Mouse (Mus musculus) lung, postnatal 36 days (tissue): ENCODE results near the gene Rpusd1.
"Not testable (repeated sequence)": the region's sequence is repeated elsewhere in the genome, so short reads cannot be mapped to it uniquely, and the experiment has no call there.

ENCODE experiments used
- DNase-seq: peaks from one replicate; pipeline ENCODE4 v3.0.0; 2022; ENCODE audit warnings: mixed read lengths

Rpusd1 gene

DNA sequence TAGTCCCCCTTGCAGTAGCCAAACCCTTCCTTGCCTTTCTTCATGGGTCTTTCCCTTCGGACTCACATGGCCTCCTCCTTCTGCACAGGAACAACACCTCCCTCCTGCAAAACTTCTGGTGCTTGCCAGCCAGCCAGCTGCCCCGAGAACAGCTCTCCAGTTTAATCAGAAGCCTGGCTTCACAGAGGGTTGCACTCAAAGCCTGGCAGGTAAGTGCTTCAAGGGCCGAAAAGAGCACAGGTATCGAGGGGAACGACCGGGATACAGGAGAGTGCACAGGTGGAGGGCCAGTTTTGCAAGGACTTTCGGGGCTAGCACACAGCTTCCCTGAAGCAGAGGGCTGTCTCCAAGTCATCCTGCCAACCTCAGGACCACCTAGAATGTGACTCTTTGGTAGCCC, 11.4 kb downstream of the Rpusd1 start:
- DNase-seq: peak; percentile 34

DNA sequence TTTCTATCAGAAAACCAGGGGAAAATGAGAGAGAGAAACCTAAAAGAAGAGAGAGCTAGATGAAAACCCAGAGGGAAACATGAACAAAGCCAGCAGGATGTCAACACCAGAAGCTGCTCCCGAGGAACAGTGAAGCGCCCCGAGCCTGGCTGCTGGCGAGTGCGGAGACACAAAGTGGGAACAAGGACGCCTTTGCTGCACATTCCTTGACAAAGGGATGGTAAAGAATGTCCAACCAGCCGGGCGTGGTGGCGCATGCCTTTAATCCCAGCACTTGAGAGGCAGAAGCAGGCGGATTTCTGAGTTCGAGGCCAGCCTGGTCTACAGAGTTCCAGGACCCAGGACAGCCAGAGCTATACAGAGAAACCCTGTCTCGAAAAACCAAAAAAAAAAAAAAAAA, 14.0 kb downstream of the Rpusd1 start:
- not testable (repeated sequence) for DNase-seq

- DNase-seq: peak; percentile 27
These were observed 16.4 kb downstream of the Rpusd1 start for GRCm38 (mm10) chr17:25743831-25744230.

GRCm38 (mm10) chr17:25744311-25744710, 16.8 kb downstream of the Rpusd1 start:
- no peak for DNase-seq

GRCm38 (mm10) chr17:25748238-25748637, 20.8 kb downstream of the Rpusd1 start:
- DNase-seq: no peak

DNA sequence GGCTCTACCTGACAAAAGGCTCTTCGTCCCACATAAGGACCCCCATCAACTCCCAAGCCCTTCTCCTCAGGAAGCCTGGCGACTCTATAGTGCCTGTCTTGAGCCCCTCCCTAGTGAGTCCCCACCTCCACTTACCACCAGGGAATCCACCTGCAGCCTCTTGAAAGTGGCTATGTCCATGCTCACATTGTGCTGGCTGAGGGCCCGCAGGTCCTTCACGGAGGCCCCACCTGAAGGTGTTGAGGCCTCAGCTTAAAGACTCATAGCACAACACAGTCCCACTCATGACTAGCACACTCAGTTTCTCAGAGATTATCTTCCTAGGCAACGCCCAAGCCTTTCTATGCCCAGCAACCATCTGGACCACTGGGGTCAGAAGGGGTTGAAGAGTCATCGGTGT, 21.8 kb downstream of the Rpusd1 start:
- no peak for DNase-seq

DNA sequence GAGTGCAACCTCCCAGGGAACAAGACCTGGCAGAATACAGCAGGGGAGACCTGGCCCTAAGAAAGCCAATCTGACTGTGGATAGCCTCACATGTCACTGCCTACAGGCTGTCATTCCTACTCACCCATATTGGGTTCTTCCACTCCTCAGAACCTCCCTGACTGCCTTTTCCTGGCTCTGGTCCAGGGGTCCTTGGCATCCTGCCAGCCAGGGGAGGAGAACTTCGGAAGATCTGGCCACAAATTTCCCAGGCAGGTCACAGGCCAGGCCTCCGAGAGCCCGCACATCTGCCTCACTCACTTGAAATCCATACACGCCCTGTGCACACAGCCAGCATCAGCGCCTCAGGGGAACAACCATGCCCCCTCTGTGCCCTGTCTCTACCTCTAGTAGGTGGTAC, 24.0 kb downstream of the Rpusd1 start:
- DNase-seq: peak; percentile 27

DNA sequence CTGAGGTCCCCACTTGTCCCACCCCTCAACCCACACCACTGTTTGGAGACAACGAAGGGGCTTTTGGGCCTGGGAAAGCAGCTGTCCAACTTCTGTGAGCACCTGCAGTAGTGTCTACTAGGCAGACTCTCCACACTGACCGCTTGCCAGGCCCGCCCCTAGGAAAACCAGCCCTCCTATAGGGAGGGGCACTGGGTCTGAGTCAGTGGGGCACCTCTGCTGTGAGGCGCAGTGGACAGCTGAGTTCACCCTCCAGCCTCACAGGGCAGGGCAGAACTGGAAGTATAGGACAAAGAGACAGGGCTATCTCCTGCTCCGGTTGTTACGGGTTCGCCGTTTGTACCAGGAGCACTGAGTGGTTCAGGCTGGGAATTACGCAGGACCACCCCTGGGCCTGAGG, 26.8 kb downstream of the Rpusd1 start, which contains the start of gene Msln:
Gene Msln, minus strand, starts transcription at position 138 of the 400 bp plus-strand sequence.
- no peak for DNase-seq

GRCm38 (mm10) chr17:25755086-25755485, 27.6 kb downstream of the Rpusd1 start:
- DNase-seq: no peak

- DNase-seq: peak; percentile 4
These were observed 28.3 kb downstream of the Rpusd1 start for GRCm38 (mm10) chr17:25755627-25756377.

- peak; percentile 38 for DNase-seq
These were observed 29.1 kb downstream of the Rpusd1 start for GRCm38 (mm10) chr17:25756378-25757242.

- no peak for DNase-seq
These were observed 30.2 kb downstream of the Rpusd1 start for GRCm38 (mm10) chr17:25757691-25758090.

- DNase-seq: no peak
These were observed 32.7 kb downstream of the Rpusd1 start for GRCm38 (mm10) chr17:25760148-25760547.

DNA sequence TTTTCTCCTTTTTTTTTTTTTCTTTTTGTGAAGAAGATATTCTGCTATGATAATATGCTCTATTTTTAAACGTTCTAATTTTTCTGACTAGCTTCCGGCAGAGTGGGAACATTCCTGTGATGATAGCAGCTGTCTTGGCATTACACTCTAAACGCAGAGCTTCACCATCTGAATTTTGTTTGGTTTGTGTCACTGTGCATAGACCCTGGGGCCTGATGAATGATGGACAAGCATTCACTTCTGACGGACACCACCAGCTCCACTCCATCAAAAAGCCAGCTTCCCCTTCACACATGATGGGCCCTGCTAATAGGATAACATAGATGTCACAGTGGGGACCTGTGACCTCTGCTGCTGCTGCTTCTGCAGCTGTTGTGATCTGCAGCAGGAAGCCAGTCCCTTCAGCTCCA, 34.1 kb downstream of the Rpusd1 start:
- DNase-seq: no peak

DNA sequence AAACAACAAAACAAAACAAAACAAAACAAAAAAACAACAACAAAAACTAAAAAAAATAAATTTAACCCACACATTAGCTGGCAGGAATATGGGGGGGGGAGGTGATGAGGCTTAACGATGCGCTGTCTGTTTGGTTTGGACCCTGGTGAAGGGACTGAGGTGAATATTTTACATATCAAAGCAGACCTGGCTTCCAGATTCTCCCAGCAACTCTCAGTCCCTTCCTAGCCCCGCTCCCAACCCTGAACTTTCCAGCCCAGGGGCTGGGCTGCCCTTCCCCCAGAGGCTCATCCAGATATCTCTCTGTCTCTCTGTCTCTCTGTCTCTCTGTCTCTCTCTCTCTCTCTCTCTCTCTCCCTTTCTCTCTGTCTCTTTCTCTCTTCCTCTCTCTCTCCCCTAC, 35.1 kb downstream of the Rpusd1 start:
- no peak for DNase-seq

GRCm38 (mm10) chr17:25765886-25766285, 38.4 kb downstream of the Rpusd1 start:
- no peak for DNase-seq

DNA sequence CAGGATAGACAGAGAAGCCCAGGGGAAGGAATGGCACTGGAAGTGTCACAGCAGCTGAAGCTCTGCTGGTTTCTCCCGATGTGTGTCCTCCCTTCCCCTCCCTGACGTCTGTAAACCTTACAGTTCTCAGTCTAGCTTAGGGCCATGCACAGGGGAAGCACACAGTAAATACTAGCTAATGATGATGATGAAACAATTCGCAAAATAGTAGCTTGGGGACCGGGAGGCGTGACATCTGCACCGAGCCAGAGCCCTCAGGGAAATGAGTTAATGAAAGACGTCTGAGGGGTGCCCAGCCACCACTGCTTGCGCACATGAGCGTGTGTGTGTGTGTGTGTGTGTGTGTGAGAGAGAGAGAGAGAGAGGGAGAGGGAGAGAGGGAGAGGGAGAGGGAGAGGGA, 41.9 kb downstream of the Rpusd1 start:
- DNase-seq: no peak

DNA sequence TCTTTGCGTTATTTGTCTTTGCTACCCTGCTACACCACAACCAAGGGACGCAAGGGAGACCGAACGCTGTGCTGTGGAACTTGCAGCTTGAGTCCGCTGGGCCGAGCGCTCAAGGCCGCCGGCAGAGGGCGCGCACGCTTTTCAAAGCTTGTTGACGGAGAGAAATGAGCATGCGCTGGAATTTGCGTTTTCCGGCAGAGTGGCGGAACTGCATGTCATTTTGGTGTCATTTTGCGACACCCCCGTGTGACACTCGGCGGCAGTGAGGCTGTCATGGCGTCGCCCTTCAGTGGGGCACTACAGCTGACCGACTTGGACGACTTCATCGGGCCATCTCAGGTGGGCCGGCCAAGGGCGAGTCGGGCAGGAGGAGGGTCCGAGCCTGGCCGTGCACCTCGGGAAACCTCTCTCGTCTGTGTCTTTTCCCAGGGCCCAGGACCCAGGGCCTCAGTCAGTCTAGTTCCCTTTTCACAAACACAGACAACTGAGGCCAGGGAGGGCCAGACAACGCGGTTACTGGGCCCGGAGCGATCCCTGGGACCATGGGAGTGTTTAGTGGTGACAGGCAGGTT, 46.2 kb downstream of the Rpusd1 start, which contains the start of gene Narfl:
Gene Narfl, plus strand, starts transcription at position 228 of the 572 bp plus-strand sequence.
- peak; percentile 98 for DNase-seq

DNA sequence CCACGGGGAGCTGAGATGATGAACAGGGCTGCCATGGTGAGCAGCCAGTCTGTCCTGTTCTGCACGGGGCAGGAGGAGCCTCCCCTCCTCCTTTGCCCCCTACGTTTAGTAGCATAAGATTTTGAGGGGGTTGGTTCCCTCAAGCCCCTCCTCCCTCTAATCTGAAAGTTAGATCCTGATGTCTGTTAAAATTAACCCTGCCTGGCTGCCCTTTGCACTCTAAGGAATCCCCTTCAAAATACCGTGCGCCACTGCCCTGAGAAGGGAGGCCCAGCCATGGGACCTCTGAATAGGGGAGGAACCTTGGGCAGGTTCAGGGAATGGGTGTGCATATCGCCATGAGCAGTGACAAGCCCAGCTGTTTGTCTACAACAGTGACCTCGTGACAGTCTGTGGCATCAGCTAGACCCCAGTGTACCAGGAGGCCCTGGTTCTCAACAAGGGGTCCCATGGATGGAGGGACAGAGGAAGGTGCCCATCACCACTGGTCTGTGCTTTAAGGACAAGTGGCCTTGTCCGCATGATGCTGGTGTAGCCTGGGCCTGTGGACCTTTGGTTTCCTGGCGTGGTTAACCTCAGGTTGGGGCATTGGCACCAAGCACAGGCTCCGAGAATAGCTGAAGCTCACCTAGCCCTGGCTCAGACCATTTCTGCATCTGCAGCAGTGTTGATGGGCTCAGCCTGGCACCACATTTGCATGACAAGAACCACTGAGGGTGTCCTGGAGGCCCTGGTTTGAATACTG, 48.0 kb downstream of the Rpusd1 start:
- no peak for DNase-seq

GRCm38 (mm10) chr17:25777948-25778347, 50.5 kb downstream of the Rpusd1 start:
- DNase-seq: no peak
